Mouse (Mus musculus): Measurements from ENCODE around the gene Try4.

DNA sequence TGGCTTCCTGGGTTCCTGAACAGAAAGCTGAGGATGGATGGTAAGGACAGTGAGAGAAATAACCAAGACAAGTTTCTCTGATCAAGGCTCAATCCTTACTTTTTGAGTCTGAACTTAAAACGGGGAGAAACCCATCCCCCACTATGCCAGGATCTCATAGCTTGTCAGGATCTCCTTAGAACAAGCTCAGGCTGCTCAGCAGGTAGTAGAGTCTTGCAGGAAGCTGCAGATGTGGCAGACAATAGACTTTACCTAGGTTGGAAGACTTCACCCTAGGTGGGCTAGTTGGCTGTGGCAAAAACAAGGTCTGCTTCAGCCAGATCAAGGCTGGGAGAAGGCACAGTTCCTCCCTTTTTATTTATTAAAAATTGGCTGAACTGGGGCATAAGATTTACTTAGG lies 3.8 kb upstream of the Try4 start:
- no peak for TF ChIP-seq MAX (IDR thresholded peaks at IDR 0.05)
- no peak for TF ChIP-seq CTCF (IDR thresholded peaks at IDR 0.05; ENCODE audit: control insufficient read depth, insufficient read depth, insufficient read length)
- TF ChIP-seq FOSL1 (IDR thresholded peaks at IDR 0.05; ENCODE audit: insufficient read depth, low read length, poor library complexity, severe bottlenecking), result no peak
- no peak for TF ChIP-seq USF1 (IDR thresholded peaks at IDR 0.05; ENCODE audit: low read depth)
